Mouse (Mus musculus): ENCODE data around the gene Hoxa13. TPM values are rescaled to one million over a fixed set of nuclear protein-coding genes. Genes with fewer than 3 reads are reported as not detected.

Hoxa13 gene
- polyA plus RNA-seq, 1 experiment, result not detected

DNA sequence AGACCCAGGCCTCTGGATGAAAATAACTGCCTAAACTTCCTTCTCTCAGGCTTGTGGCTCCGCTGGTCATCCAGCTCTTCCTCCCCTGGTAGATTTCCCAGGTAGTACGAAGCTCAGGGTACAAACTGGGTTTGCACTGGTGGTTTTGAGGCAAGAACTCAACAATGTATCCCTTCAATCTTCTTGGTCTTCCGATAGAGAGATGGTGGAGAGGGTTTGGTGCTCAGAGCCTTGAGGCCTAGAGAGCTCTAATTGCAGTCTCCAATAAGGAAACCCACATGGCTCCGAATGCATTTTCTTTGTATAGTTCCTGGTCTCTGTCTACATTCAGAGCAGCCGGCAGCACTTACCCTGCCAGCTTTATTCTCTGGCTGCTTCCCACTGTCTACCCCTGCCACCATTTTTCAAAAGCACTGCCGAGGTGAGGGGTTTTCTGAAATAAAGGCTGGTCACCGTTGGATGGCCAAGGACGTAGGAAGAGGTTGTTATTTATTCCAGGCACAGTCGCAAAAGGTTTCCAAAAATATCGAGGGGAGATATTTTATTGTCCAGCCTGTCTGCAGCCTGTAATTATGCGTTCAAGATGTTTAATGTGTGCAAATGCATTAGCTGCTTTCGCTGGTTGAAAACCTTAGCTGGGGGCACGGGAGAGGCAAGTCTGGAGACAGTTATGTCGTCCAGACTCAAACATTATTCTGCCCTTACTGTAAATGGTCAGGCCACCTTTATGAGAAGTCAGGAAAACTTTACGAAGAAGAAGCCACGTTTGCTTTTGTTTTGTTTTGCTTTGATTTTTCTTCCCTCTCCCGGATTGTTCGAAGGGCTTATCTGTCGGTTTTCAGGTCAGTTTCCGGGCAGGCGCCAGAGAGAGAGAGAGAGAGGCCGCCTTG lies 12.3 kb upstream of the Hoxa13 start:
- H3K4me3 ChIP-seq (replicated peaks; ENCODE audit: extremely low read depth, low read depth, low read length), result no peak overlapping the region
- no peak for DNase-seq
- WGBS, result 30% methylated on average over 22 of the region's 22 CpGs
- no peaks in the 10 kb centered on the region for H3K4me1 ChIP-seq (ENCODE audit: control insufficient read depth, insufficient read depth, low read length)
- no peak for TF ChIP-seq POLR2A (IDR thresholded peaks at IDR 0.05; ENCODE audit: borderline replicate concordance, extremely low read depth, low read depth, low read length)
- TF ChIP-seq CTCF (IDR thresholded peaks at IDR 0.05; ENCODE audit: insufficient read depth, low read length), result no peak

GRCm38 (mm10) chr6:52270494-52271480 lies 10.1 kb upstream of the Hoxa13 start:
- H3K4me1 ChIP-seq (ENCODE audit: control insufficient read depth, insufficient read depth, low read length), result no peaks in the 10 kb centered on the region
- peak; percentile 41 for DNase-seq
- 18% methylated on average over 23 of the region's 23 CpGs for WGBS
- H3K4me3 ChIP-seq (replicated peaks; ENCODE audit: extremely low read depth, low read depth, low read length), result no peak overlapping the region
- TF ChIP-seq POLR2A (IDR thresholded peaks at IDR 0.05; ENCODE audit: borderline replicate concordance, extremely low read depth, low read depth, low read length) (no peak), CTCF (IDR thresholded peaks at IDR 0.05; ENCODE audit: insufficient read depth, low read length) (peak; percentile 79)

- H3K4me3 ChIP-seq (replicated peaks; ENCODE audit: extremely low read depth, low read depth, low read length), result no peak overlapping the region
- no peak for TF ChIP-seq CTCF (IDR thresholded peaks at IDR 0.05; ENCODE audit: insufficient read depth, low read length)
- no peak for TF ChIP-seq POLR2A (IDR thresholded peaks at IDR 0.05; ENCODE audit: borderline replicate concordance, extremely low read depth, low read depth, low read length)
- no peaks in the 10 kb centered on the region for H3K4me1 ChIP-seq (ENCODE audit: control insufficient read depth, insufficient read depth, low read length)
- WGBS, result 12% methylated on average over 3 of the region's 3 CpGs
- DNase-seq, result no peak
Observed at GRCm38 (mm10) chr6:52268756-52269155, 8.1 kb upstream of the Hoxa13 start.

- Histone ChIP-seq H3K4me1 (ENCODE audit: control insufficient read depth, insufficient read depth, low read length) (no peaks in the 10 kb centered on the region), H3K4me3 (replicated peaks; ENCODE audit: extremely low read depth, low read depth, low read length) (no peak overlapping the region)
- WGBS, result 18% methylated on average over 7 of the region's 7 CpGs
- TF ChIP-seq POLR2A (IDR thresholded peaks at IDR 0.05; ENCODE audit: borderline replicate concordance, extremely low read depth, low read depth, low read length), result no peak
- no peak for TF ChIP-seq CTCF (IDR thresholded peaks at IDR 0.05; ENCODE audit: insufficient read depth, low read length)
- DNase-seq, result no peak
Observed at GRCm38 (mm10) chr6:52268341-52268740, 7.7 kb upstream of the Hoxa13 start.

DNA sequence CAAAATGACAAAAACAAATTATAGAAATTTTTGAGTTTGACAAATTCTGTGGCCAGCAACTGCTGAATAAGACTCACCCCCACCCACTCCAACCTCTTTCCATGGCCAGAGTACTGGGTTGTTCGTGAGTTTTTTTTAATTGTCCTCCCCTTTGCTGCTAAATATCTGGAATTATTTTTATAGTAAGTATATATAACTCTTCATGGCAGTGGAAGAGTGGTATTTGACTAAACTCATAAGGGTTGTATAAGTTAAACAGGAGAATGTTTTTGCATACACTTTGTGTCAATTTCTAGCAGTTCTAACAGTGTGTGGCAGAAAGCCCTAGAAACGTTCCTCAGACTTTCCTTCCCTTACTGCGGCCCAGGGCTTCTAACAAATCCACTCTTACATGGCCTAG lies 7.0 kb upstream of the Hoxa13 start:
- Histone ChIP-seq H3K4me3 (replicated peaks; ENCODE audit: extremely low read depth, low read depth, low read length) (no peak overlapping the region), H3K4me1 (ENCODE audit: control insufficient read depth, insufficient read depth, low read length) (no peaks in the 10 kb centered on the region)
- no peak for DNase-seq
- WGBS, result 17% methylated on average over 3 of the region's 3 CpGs
- TF ChIP-seq CTCF (IDR thresholded peaks at IDR 0.05; ENCODE audit: insufficient read depth, low read length) (no peak), POLR2A (IDR thresholded peaks at IDR 0.05; ENCODE audit: borderline replicate concordance, extremely low read depth, low read depth, low read length) (no peak)

DNA sequence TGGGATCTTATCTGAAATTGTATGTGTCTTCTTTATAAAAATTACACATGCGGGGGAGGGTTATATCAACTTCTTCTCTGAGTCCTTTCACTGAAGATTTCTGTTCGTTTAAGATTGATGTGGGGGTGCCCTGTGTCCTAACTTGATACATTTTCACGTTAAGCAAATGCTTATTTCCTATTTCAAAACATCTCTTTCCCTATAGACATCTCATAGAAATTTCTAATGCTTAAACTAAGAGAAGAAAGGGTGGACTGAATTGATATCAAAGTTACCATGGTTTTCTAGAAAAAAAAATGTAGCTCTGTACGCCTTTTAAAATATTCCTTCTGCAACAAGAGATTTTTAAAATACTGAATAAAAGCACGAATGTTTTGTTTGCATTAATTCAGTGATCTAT lies 6.5 kb upstream of the Hoxa13 start:
- TF ChIP-seq POLR2A (IDR thresholded peaks at IDR 0.05; ENCODE audit: borderline replicate concordance, extremely low read depth, low read depth, low read length), result no peak
- TF ChIP-seq CTCF (IDR thresholded peaks at IDR 0.05; ENCODE audit: insufficient read depth, low read length), result no peak

GRCm38 (mm10) chr6:52266666-52266985 lies 5.9 kb upstream of the Hoxa13 start:
- Histone ChIP-seq H3K4me1 (ENCODE audit: control insufficient read depth, insufficient read depth, low read length) (no peaks in the 10 kb centered on the region), H3K4me3 (replicated peaks; ENCODE audit: extremely low read depth, low read depth, low read length) (no peak overlapping the region)
- 7% methylated on average over 9 of the region's 9 CpGs for WGBS
- DNase-seq, result no peak
- TF ChIP-seq POLR2A (IDR thresholded peaks at IDR 0.05; ENCODE audit: borderline replicate concordance, extremely low read depth, low read depth, low read length) (no peak), CTCF (IDR thresholded peaks at IDR 0.05; ENCODE audit: insufficient read depth, low read length) (no peak)

More for the DNA sequence above, 6.5 kb upstream of the Hoxa13 start:
- WGBS, result 25% methylated on average over 5 of the region's 5 CpGs
- Histone ChIP-seq H3K4me1 (ENCODE audit: control insufficient read depth, insufficient read depth, low read length) (no peaks in the 10 kb centered on the region), H3K4me3 (replicated peaks; ENCODE audit: extremely low read depth, low read depth, low read length) (no peak overlapping the region)
- DNase-seq, result no peak

GRCm38 (mm10) chr6:52265913-52266665 lies 5.4 kb upstream of the Hoxa13 start:
- H3K4me1 ChIP-seq (ENCODE audit: control insufficient read depth, insufficient read depth, low read length), result peaks cover under 1% of the 10 kb centered on the region; the same call in 1 of the 2 replicates
- no peak for DNase-seq
- 4% methylated on average over 19 of the region's 19 CpGs for WGBS
- H3K4me3 ChIP-seq (replicated peaks; ENCODE audit: extremely low read depth, low read depth, low read length), result no peak overlapping the region
- TF ChIP-seq CTCF (IDR thresholded peaks at IDR 0.05; ENCODE audit: insufficient read depth, low read length) (no peak), POLR2A (IDR thresholded peaks at IDR 0.05; ENCODE audit: borderline replicate concordance, extremely low read depth, low read depth, low read length) (no peak)

Measured in lung, adult 2 months (tissue).